Mouse (Mus musculus): Measurements from ENCODE around the gene Tiprl. TPM values are rescaled to one million over a fixed set of nuclear protein-coding genes. Genes with fewer than 3 reads are reported as not detected.

Gene Tiprl
- polyA plus RNA-seq, 1 experiment from 2014 or later: 125 TPM

- ATAC-seq (ENCODE audit: low FRiP score, low read depth): no peak
- no peak overlapping the region for H3K9ac ChIP-seq
- H3K4me2 ChIP-seq: no peak overlapping the region
- no peaks in the 10 kb centered on the region for H3K9me3 ChIP-seq
- H3K27me3 ChIP-seq: no peaks in the 10 kb centered on the region
- WGBS: 73% methylated on average over 5 of the region's 5 CpGs
- no peak overlapping the region for H3K27ac ChIP-seq (replicated peaks)
- no peaks in the 10 kb centered on the region for H3K36me3 ChIP-seq
- no peak overlapping the region for H3K4me3 ChIP-seq
- no peaks in the 10 kb centered on the region for H3K4me1 ChIP-seq (replicated peaks)
Measured at GRCm38 (mm10) chr1:165247085-165247484, 10.3 kb upstream of the Tiprl start.

GRCm38 (mm10) chr1:165246587-165246986, 9.8 kb upstream of the Tiprl start:
- no peak overlapping the region for H3K9ac ChIP-seq
- no peak overlapping the region for H3K4me2 ChIP-seq
- H3K4me1 ChIP-seq (replicated peaks): no peaks in the 10 kb centered on the region
- H3K36me3 ChIP-seq: no peaks in the 10 kb centered on the region
- ATAC-seq (ENCODE audit: low FRiP score, low read depth): no peak
- H3K4me3 ChIP-seq: no peak overlapping the region
- H3K27ac ChIP-seq (replicated peaks): no peak overlapping the region
- 72% methylated on average over 5 of the region's 5 CpGs for WGBS
- H3K9me3 ChIP-seq: no peaks in the 10 kb centered on the region
- H3K27me3 ChIP-seq: no peaks in the 10 kb centered on the region

- 12% methylated on average over 10 of the region's 10 CpGs for WGBS
- H3K9ac ChIP-seq: peak overlapping the region; percentile 83
- peaks cover 25% of the 10 kb centered on the region for H3K4me1 ChIP-seq (replicated peaks)
- no peaks in the 10 kb centered on the region for H3K36me3 ChIP-seq
- no peaks in the 10 kb centered on the region for H3K27me3 ChIP-seq
- peak overlapping the region; percentile 85 for H3K4me3 ChIP-seq
- ATAC-seq (ENCODE audit: low FRiP score, low read depth): no peak
- H3K4me2 ChIP-seq: peak overlapping the region; percentile 73
- no peaks in the 10 kb centered on the region for H3K9me3 ChIP-seq
- H3K27ac ChIP-seq (replicated peaks): peak overlapping the region; percentile 93
Measured at GRCm38 (mm10) chr1:165235846-165236245, 950 bp downstream of the Tiprl start.

GRCm38 (mm10) chr1:165233806-165234205, 3.0 kb downstream of the Tiprl start:
- no peak for ATAC-seq (ENCODE audit: low FRiP score, low read depth)
- Histone ChIP-seq H3K27me3 (no peaks in the 10 kb centered on the region), H3K4me3 (no peak overlapping the region), H3K27ac (replicated peaks) (no peak overlapping the region), H3K9ac (no peak overlapping the region), H3K4me1 (replicated peaks) (peaks cover 25% of the 10 kb centered on the region), H3K36me3 (no peaks in the 10 kb centered on the region), H3K4me2 (no peak overlapping the region), H3K9me3 (no peaks in the 10 kb centered on the region)
- WGBS: 91% methylated on average over 2 of the region's 2 CpGs

GRCm38 (mm10) chr1:165230691-165231090, 6.1 kb downstream of the Tiprl start:
- Histone ChIP-seq H3K4me2 (no peak overlapping the region), H3K4me1 (replicated peaks) (peaks cover 15% of the 10 kb centered on the region), H3K4me3 (no peak overlapping the region), H3K36me3 (peaks cover 5% of the 10 kb centered on the region; the same call in 1 of the 2 replicates), H3K9ac (no peak overlapping the region), H3K27ac (replicated peaks) (no peak overlapping the region), H3K9me3 (no peaks in the 10 kb centered on the region), H3K27me3 (no peaks in the 10 kb centered on the region)
- ATAC-seq (ENCODE audit: low FRiP score, low read depth): no peak
- WGBS: 97% methylated on average over 4 of the region's 4 CpGs

- no peaks in the 10 kb centered on the region for H3K9me3 ChIP-seq
- H3K9ac ChIP-seq: no peak overlapping the region
- no peak overlapping the region for H3K27ac ChIP-seq (replicated peaks)
- peaks cover 9% of the 10 kb centered on the region for H3K4me1 ChIP-seq (replicated peaks)
- H3K36me3 ChIP-seq: peaks cover 11% of the 10 kb centered on the region
- ATAC-seq (ENCODE audit: low FRiP score, low read depth): no peak
- no peak overlapping the region for H3K4me2 ChIP-seq
- H3K27me3 ChIP-seq: no peaks in the 10 kb centered on the region
- WGBS: 97% methylated on average over 9 of the region's 9 CpGs
- H3K4me3 ChIP-seq: no peak overlapping the region
Measured at GRCm38 (mm10) chr1:165229577-165229976, 7.2 kb downstream of the Tiprl start.

- Histone ChIP-seq H3K4me1 (replicated peaks) (no peaks in the 10 kb centered on the region), H3K9me3 (no peaks in the 10 kb centered on the region), H3K9ac (no peak overlapping the region), H3K36me3 (peaks cover 64% of the 10 kb centered on the region), H3K4me3 (no peak overlapping the region), H3K4me2 (no peak overlapping the region), H3K27ac (replicated peaks) (no peak overlapping the region), H3K27me3 (no peaks in the 10 kb centered on the region)
- 90% methylated on average over 2 of the region's 2 CpGs for WGBS
- ATAC-seq (ENCODE audit: low FRiP score, low read depth): no peak
Measured at GRCm38 (mm10) chr1:165217023-165217589, 19.7 kb downstream of the Tiprl start.

- Histone ChIP-seq H3K36me3 (peaks cover 55% of the 10 kb centered on the region), H3K9ac (no peak overlapping the region), H3K27ac (replicated peaks) (no peak overlapping the region), H3K4me2 (no peak overlapping the region), H3K4me3 (no peak overlapping the region), H3K4me1 (replicated peaks) (no peaks in the 10 kb centered on the region), H3K9me3 (no peaks in the 10 kb centered on the region), H3K27me3 (no peaks in the 10 kb centered on the region)
- WGBS: 92% methylated on average over 7 of the region's 7 CpGs
- ATAC-seq (ENCODE audit: low FRiP score, low read depth): no peak
Measured at GRCm38 (mm10) chr1:165215831-165216230, 21.0 kb downstream of the Tiprl start.

GRCm38 (mm10) chr1:165205591-165205990, 31.2 kb downstream of the Tiprl start:
- Histone ChIP-seq H3K4me1 (replicated peaks) (no peaks in the 10 kb centered on the region), H3K27ac (replicated peaks) (no peak overlapping the region), H3K4me3 (no peak overlapping the region), H3K9ac (no peak overlapping the region), H3K9me3 (no peaks in the 10 kb centered on the region), H3K27me3 (no peaks in the 10 kb centered on the region), H3K4me2 (no peak overlapping the region), H3K36me3 (no peaks in the 10 kb centered on the region)
- no peak for ATAC-seq (ENCODE audit: low FRiP score, low read depth)
- 49% methylated on average over 2 of the region's 2 CpGs for WGBS

- ATAC-seq (ENCODE audit: low FRiP score, low read depth): no peak
- Histone ChIP-seq H3K4me1 (replicated peaks) (no peaks in the 10 kb centered on the region), H3K4me2 (no peak overlapping the region), H3K9me3 (no peaks in the 10 kb centered on the region), H3K27me3 (no peaks in the 10 kb centered on the region), H3K4me3 (no peak overlapping the region), H3K27ac (replicated peaks) (no peak overlapping the region), H3K9ac (no peak overlapping the region), H3K36me3 (no peaks in the 10 kb centered on the region)
- WGBS: 34% methylated on average over 2 of the region's 2 CpGs
Measured at GRCm38 (mm10) chr1:165203488-165204035, 33.2 kb downstream of the Tiprl start.

GRCm38 (mm10) chr1:165201445-165202012, 35.3 kb downstream of the Tiprl start:
- no peaks in the 10 kb centered on the region for H3K4me1 ChIP-seq (replicated peaks)
- no peak overlapping the region for H3K4me2 ChIP-seq
- no peaks in the 10 kb centered on the region for H3K36me3 ChIP-seq
- H3K9ac ChIP-seq: no peak overlapping the region
- H3K27ac ChIP-seq (replicated peaks): no peak overlapping the region
- H3K27me3 ChIP-seq: no peaks in the 10 kb centered on the region
- no peak for ATAC-seq (ENCODE audit: low FRiP score, low read depth)
- WGBS: 85% methylated on average over 4 of the region's 4 CpGs
- no peak overlapping the region for H3K4me3 ChIP-seq
- H3K9me3 ChIP-seq: no peaks in the 10 kb centered on the region

GRCm38 (mm10) chr1:165200748-165201147, 36.0 kb downstream of the Tiprl start:
- H3K4me2 ChIP-seq: no peak overlapping the region
- H3K36me3 ChIP-seq: no peaks in the 10 kb centered on the region
- ATAC-seq (ENCODE audit: low FRiP score, low read depth): no peak
- no peak overlapping the region for H3K4me3 ChIP-seq
- H3K9me3 ChIP-seq: no peaks in the 10 kb centered on the region
- no peaks in the 10 kb centered on the region for H3K27me3 ChIP-seq
- 86% methylated on average over 8 of the region's 8 CpGs for WGBS
- no peak overlapping the region for H3K9ac ChIP-seq
- H3K27ac ChIP-seq (replicated peaks): no peak overlapping the region
- no peaks in the 10 kb centered on the region for H3K4me1 ChIP-seq (replicated peaks)
